Mouse (Mus musculus) adipocyte (in vitro differentiated cells): Measurements from ENCODE around the gene Itpkc.
A peak's percentile ranks its signal among the peaks of the same experiment; 100 is the strongest.
"Not testable (repeated sequence)": the region's sequence is repeated elsewhere in the genome, so short reads cannot be mapped to it uniquely, and the experiment has no call there.

Experiments
- DNase-seq: peaks from one replicate; pipeline ENCODE4 v3.0.0-alpha.2; 2016; ENCODE audit warnings: low spot score

Gene Itpkc

DNA sequence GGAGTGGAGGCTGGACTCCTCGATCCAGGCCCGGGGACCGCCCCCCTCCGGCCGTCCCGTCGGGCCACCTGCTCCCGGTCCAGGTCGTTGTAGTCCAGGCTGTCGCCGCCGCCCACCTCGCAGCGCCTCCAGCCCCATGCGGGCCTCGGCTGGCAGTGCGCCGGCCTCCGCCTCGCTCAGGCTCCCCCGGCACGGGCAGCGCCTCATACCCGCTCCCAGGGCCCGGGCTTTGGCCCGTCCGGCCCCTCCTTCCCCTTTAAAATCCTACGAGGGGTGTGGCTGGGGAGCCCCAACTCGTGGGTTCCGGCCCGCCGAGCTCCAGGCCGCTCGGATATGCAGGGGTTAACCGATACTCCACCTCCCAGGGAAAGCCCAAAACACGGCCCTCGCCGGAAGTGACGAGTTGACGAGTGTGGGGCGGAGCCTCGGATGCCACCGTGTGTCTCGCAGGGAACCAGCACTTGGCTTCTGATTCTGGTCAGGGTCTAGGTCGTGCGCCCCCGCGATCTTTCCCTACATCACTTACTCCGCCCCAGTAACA, at the start of gene Itpkc:
Itpkc (minus strand) TSS at position 381 of the 541 bp plus-strand sequence.
- DNase-seq: peak; percentile 92

DNA sequence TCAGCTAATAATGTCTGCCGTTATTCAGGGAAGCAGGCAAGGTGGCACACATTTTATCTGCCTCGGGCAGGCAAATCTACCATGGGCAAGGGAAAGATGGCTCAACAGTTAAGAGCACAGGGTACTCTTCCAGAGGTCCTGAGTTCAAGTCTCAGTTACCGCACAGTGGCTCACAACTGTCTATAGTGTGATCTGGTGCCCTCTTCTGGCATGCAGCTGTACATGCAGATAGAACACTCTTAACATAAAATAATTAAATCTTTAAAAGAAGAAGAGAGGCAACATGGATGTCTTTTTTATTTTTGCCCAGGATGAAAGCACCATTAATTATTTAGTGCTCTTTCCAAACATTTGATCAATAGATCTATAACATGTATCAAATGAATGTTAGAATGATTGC, 48.7 kb upstream of the Itpkc start:
- DNase-seq: peak; percentile 19

DNA sequence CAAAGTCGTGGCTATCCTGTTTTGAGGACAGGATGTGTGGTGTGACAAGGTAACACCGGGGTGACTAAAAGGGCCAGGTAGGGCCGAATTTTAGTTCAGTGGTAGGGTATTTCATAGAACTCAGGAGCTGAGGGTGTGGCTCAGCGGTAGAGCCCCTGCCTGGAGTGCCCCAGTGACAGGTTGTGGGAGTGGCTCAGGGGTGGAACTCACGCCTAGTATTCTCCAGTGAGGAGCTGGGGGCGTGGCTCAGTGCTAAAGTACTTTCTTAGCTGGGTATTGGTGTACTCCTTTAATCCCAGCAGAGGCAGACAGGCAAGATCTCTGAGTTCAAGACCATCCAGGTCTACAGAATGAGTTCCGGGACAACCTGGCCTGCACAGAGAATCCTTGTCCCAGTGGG, 47.6 kb upstream of the Itpkc start:
- no peak for DNase-seq

DNA sequence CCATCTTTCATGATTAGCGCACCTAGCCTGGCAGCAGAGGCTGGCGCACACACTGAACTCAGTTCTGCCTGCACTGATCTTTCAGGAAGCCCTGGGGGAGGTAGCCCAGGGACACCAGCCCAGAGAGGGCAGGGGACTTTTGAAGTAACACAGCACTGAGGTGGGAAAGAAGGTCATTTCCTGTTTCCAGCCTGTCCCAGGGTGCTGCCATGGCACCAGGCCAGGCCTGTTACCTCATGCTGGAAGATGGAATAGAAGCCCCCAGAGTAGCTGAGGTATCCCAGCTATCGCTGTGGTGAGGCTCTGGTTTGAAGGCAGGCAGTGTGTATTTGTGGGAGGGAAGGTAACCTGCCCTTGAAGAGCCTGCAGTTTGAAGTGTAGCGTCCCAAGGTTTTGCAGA, 46.5 kb upstream of the Itpkc start:
- no peak for DNase-seq

DNA sequence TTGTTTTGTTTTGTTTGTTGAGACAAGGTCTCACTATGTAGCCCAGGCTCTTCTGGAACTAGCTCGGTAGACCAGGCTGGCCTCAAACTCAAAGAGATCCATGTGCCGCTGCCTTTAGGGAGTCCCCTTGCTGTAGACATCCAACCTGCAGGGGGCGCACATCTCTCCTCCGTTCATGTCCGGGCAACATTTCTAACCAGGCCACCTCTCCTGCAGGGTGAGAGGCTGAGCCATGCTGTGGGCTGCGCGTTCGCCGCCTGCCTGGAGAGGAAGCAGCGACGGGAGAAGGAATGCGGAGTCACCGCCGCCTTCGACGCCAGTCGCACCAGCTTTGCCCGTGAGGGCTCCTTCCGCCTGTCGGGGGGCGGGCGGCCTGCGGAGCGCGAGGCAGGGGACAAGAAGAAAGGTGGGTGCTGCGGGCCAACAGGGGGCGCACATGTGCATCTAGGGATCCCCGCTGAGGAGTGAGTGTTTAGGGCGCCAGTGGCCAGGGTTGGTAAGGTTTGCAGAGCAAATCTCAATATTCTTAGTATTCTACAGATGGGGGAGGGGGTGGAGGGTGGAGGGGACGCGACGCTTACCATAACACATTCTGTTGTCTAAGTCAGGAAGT, 45.4 kb upstream of the Itpkc start:
- no peak for DNase-seq

DNA sequence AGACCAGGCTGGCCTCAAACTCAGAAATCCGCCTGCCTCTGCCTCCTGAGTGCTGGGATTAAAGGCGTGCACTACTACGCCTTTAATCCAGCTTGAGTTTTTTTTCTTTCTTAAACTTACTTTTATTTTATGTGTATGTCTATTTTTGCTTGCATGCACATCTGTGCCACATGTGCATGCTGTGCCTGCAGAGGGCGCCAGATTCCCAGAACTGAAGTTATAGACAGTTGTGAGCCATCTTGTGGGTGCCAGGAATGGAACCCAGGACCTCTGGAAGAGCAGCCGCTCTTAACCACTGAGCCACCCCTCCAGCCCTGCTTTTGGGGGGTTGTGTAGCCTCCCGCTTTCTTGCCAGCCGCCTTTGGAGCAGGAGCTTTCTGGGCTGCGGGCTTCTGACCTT, 43.0 kb upstream of the Itpkc start:
- no peak for DNase-seq

DNA sequence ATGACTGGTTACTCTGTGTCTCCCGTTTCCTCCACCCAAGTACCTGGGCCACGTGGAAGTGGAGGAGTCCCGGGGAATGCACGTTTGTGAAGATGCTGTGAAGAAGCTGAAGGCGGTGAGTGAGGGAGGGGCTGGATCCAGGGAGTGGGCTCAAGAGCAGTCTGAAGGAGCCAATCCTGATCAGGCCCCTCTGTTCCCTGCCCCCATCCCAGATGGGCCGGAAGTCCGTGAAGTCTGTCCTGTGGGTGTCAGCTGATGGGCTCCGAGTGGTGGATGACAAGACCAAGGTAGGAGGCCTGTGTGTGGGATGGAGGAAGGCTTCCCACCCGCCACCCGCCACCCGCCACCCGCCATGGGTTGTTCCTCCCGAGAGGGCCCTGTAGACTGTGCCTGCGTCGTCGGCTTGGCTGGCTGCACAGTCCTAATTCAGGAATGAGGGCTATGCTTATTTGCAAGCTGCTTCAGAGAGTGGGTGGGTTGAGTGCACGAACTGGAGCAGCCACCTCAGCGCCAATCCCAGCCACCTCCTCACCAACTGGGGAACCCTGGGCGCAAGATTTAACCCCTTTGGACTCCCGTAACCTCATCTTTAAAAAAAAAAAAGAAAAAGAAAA, 38.2 kb upstream of the Itpkc start:
- no peak for DNase-seq

DNA sequence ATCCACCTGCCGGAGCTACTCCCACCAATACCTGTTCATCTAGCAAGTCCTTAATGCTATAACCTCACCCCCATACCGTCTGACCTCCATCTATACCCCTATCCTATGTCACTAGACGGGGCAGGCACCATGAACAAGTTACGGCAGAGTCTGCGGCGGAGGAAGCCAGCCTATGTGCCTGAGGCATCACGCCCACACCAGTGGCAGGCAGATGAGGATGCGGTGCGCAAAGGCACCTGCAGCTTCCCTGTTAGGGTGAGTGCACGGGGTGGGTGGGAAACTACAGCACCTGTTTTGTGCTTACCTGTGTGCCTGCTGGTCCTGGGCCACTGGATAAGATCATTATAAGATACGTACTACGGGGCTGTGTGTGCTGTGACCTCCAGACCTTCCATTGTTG, 36.3 kb upstream of the Itpkc start:
- no peak for DNase-seq

DNA sequence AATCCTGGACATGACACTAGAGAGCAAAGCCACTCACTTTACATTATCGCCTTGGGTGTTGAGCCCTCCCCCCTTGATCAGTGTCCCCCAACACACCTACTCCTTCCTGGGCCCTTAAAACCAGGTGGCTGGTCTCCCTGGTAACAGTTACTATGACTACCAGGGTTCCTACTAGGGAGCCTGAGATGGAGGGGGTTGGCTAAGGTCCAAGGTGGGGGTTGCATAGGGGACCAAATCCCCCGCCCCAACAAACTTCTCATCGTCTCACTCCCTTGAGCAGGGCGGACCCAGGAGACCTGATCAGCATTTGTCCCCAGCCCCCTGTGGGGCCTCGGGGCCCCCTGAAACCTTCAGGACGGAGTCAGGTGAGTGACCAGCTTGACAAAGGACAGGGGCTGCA, 33.4 kb upstream of the Itpkc start:
- no peak for DNase-seq

DNA sequence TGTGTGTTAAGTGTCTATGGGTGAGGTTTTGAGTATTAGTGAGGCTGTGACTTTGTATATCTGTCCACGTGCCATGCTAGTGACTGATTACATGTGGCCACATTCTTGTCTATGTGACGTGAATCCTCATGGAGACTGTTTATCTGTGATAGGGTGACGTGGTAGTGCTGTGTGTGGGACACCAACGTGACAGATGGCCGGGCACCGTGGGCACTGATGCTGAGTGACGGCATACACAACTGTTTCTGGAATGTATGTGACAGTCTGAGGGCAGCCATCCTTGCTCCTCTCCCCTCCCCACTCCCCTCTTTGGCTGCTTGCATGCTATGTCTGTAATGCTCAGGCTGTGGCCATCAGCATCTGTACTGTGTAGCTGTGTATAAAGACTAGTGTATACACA, 32.4 kb upstream of the Itpkc start:
- no peak for DNase-seq

DNA sequence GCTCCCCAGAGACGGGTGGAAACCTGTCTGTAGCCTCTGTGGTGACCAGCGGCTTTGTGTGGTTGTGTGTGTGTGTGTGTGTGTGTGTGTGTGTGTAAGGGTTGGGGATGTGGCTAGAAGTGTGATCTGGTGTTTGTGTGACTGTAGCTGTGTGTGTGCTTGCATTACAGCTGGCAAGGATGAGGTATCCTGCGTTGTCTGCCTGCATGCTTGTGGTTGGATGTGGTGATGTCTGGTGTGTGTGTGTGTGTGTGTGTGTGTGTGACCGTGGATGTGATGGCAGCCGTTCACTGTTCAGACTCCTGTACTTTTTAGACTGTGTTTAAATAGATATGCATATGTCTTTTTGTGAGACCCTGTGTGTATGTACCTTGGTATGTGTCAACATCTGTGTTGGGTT, 31.3 kb upstream of the Itpkc start:
- peak; percentile 21 for DNase-seq

DNA sequence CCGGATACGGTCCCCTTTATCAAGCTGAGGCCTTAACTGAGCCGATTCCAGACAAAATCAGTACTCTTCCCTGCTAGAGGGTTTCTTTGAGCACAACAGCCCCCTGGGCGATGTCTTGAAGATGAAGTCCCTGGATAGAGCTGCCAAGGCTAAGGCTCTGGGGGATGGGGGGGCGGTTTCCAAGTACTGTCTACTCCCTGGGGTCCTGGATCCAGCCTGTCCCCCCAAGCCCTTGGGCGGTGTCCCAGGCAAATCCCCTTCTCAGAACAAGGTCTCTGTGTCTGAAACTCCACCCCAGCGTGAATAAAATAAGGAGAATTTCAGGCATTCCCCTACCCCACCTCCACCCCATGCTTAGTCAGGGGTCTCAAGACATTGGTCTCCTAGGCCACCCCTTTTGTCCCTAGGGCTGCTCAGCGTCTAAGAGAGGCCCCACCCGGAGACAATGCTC, 30.8 kb upstream of the Itpkc start:
- DNase-seq: peak; percentile 16

DNA sequence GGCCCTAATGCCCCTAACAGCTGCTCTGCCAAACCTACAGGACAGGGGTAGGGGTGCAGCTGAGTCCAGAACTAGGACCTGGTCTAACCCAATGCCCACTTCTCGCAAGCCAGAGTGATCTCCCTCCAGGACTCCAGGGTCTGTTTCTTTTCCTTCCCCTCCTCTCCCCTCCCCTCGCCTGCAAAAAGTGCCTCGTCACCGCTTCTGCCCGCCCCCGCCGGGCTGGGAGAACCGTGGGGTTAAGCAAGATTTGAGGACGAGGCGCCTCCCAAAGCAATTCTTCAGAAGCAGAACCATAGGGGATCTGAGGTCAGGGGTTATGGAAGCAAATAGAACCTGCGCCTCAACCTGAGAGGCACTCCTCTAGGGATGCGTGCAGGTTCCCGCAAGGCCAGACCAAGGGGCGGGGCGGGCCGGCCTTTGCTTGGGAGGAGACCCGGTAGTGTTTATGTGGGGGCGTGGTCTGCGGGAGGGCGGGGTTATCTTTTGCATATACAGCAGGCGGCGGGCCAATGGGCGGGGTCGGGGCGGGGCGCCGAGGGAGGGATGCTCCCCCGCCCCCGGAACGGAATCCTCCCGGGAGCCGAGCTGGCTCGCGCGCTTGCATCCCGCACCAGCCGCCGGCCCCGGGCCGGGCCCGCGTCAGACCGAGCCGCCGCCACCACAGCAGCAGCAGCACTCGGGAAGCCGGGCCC, 29.9 kb upstream of the Itpkc start, which contains the start of gene Numbl:
Numbl (plus strand) TSS at position 229 of the 695 bp plus-strand sequence.
- peak; percentile 92 for DNase-seq

DNA sequence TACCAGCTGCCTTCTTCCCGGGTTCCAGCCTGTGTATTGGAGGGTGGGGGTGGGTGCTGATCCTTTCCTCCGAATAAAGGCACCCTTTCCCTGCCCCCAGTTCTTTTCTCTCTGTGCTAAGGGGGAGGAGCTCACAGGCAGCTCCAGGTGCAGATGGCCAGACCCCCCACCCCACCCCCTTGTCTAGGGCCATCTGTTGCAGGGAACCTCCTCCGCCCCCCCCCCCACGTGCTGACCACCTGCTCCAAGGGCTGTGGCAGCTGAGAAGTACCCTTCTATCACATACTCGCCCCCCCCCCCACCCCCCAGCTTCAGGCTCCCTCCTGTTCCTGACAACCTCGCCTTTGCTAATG, 29.4 kb upstream of the Itpkc start:
- no peak for DNase-seq

DNA sequence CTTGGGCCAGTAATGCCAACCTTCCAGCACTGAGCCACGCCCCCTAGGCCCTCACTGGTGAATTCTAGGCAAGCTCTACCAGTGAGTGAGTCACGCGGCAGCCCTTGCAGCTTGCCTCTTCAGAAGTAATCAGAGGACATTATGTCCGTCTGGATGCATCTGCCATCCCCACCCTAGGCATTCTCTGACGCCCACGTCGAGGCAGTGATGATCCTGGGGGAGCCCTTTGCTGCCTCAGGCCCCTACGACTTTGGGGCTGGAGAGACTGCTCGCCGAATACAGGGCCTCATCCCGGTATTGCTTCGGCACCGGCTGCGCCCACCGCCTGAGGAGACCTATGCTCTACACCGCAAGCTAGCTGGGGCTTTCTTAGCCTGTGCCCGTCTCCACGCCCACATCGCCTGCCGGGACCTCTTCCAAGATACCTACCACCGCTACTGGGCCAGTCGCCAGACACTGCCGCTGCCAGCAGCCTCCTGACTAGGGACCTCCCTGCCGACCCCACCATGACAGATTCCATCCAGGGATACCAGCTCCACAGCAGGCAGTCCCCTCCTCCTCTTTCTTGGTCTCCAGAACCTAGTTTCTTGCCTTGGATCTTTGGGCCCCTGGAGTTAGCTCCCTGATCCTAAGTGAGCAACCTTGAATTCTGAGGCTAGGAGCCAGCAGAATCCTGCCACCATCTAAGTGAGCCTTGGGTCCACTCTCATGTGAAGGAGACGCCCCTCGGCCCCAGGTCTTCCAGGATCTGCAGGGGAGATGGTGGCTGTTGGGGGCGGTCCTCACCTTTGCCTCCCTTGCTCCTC, 28.8 kb upstream of the Itpkc start:
- peak; percentile 66 for DNase-seq

DNA sequence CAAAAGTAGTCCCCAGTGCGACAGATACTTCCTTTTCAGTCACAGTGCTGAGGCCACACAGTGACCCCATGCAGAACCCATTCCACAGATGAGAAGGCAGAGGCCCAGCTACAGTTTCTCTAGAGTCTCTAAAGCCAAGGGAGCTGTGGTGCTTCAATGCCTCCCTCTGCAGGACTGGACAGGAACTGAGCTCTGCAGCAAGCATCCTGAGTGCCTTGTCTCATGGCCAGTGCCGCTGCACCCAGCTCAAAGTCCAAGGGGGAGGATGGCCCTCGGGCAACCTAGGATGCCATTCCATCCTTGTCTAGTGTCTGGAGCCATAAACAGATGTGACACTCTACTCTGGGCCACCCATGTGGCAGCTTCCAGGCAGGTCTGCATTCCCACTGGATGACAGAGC, 27.3 kb upstream of the Itpkc start:
- DNase-seq: peak; percentile 53

DNA sequence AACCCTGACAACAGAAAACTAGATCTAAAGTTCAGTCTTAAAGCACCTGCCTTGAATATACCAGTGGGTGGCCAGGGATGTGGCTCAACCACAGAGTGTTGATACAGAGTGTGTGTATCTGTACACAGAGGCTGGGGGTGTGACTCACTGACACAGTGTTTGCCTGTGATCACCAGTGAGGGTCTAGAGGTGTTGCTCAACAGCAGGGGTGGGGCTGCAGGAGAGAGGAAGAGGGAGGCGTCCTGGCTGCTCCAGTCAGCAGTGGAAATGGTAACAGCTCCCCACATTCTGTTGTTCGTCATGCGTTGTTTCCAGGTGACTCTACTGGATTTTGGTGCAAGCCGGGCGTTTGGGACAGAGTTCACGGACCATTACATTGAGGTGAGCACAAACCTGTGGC, 23.5 kb upstream of the Itpkc start:
- DNase-seq: no peak

DNA sequence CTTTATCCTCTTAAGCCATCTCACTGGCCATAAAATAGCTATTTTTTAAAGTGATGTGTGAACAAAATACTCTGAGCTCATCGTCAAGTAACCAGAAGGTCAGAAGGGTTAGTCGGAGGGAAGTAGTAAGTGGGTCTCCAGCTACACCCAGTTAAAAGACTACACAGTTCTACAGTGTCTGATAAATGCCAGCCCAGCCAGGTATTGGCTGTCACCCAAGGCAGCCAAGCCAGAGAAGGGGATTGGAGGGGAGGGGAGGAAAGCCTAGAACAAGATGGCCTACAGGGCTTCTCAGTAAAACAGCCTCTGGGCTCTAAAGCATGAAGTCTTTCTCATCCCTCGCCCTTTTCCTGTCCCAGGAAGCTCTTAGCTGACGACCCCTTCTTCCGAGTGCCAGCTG, 21.5 kb upstream of the Itpkc start:
- DNase-seq: no peak

DNA sequence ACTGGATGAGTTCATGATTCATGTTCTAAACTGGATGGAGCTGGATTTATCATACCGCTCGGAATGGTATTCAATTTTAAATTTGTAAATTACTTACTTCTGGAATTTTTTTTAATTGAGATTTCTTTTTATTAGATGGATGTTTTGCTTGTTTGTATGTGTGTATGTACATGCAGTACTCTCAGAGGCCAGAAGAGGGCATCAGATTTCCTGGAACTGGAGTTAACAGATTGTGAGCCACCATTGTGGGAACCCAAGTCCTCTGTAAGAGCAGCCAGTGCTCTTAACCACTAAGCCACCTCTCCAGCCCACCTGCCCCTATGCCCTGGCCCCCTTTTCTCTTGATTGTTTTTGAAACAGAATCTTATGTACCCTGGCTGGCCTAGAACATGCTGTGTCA, 20.7 kb upstream of the Itpkc start:
- DNase-seq: no peak

DNA sequence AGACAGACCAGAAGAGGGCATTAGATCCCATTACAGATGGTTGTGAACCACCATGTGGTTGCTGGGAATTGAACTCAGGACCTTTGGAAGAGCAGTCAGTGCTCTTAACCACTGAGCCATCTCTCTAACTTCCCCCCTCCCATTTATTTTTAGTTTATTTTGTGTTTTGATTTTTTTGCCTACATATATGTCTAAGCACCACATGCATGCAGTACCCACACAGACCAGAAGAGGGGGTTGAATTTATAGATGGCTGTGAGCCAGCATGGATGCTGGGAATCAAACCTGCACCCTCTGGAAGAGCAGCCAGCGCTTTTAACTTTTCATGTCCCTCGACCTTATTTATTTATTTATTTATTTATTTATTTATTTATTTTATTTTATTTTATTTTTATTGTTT, 15.6 kb upstream of the Itpkc start:
- DNase-seq: not testable (repeated sequence)

DNA sequence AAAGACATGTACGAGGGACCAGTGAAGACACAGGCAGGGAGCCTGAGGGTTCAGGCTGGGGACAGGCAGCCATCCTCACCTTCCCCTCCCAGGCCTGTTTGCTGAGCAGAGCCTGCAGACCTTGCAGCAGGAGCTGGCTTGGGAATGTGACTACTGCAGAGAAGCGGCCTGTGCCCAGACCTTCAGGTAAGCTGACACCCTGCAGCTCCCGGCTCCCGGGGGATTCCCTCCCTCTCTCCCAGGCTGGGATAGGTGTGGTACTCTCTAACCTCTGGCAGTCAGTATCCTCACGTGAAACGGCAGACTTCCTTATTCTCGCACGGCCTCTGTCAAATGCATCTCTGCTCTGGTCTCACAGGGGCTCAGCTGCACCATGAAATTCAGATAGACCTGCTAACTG, 14.8 kb upstream of the Itpkc start:
- DNase-seq: no peak

DNA sequence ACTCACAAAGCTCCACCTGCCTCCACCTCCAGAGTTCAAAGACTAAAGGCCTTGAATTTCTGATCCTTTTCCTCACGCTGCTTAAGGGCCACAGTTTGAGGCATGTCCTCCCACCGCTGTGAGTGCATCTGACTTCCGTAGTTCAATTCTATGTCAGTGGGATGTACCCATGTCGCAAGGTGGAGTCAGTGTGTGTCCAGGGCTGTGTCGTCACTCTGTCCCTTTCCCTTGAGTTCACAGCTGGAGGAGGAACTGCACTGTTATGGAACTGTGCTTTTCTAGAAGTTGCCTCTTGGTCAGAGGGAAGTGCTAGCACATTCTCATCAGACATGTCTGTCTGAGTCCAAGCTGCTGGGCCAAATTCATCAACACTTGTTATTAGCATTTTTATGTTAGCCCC, 10.1 kb upstream of the Itpkc start:
- DNase-seq: no peak

DNA sequence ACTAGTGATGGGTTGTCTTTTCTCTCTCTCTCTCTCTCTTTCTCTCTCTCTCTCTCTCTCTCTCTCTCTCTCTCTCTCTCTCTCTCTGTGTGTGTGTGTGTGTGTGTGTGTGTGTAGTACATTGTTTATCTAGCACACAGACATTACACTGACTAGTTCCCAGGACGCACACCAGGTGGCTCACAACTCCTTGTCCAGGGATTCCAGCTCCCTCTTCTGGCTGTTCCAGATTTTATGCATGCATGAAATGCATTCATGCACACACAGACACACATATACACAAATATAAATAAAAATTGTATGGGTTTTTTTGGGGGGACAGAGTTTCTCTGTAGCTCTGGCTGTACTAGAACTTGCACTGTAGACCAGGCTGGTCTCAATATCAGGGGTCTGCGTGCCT, 9.1 kb upstream of the Itpkc start:
- no peak for DNase-seq
